Mouse (Mus musculus) embryo, embryonic 10 days (tissue): ENCODE data around the gene Stil.

ENCODE experiments used
- DNase-seq: peaks from one replicate; pipeline ENCODE4 v3.0.0-alpha.2; 2015; ENCODE audit warnings: low spot score

Stil gene

GRCm38 (mm10) chr4:115051245-115051644 is 51.3 kb downstream of the Stil start:
- DNase-seq = no peak

DNA sequence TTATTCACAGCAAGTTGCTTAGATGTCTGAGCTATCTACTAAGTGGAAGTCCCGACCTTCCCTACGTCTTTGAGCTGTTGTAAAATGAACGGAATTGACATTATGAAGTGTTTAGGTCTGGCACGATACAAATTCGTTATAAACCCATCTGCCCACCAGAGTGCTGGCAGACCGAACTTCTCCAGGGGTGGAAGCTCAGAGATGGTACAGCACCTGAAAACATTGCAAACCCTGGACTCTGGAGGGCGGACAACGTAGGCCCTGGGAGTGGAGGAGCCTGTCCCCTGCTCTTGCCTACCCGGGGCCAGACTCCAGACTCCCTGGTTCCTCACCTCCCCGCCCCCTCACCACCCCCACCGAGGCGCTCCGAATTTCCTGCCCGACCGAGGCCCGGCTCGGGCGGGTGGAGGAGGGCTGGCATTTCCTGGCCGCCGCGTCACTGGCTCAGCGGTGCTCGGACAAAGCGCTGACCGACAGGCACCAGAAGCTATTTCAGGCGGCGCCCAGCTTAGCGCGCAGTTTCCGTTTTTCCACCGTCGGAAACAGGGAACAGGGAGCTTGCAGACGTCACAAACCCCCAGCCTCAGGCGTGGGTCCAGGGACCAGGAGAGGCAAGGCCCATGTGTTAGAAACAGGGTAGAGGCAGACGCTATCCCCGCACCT is 52.5 kb downstream of the Stil start:
- peak; percentile 78 for DNase-seq

GRCm38 (mm10) chr4:115055044-115055443 is 55.1 kb downstream of the Stil start:
- DNase-seq = no peak

DNA sequence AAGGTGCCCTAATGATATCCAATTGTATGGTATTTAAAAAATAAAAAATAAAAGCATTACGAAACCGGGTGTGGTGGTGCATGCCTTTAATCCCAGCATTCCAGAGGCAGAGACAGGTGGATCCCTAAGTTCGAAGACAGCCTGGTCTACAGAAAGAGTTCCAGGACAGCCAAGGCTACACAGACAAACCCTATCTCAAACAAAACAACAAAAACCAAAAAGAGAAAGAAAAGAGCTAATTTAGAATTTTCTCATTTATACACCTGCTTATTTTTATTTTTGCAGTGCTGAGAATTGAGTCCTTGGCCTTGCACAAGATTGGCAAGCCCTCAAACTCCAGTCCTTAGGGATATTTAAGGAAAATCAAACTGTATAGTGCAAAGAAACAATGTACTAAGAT is 55.7 kb downstream of the Stil start:
- DNase-seq = no peak

DNA sequence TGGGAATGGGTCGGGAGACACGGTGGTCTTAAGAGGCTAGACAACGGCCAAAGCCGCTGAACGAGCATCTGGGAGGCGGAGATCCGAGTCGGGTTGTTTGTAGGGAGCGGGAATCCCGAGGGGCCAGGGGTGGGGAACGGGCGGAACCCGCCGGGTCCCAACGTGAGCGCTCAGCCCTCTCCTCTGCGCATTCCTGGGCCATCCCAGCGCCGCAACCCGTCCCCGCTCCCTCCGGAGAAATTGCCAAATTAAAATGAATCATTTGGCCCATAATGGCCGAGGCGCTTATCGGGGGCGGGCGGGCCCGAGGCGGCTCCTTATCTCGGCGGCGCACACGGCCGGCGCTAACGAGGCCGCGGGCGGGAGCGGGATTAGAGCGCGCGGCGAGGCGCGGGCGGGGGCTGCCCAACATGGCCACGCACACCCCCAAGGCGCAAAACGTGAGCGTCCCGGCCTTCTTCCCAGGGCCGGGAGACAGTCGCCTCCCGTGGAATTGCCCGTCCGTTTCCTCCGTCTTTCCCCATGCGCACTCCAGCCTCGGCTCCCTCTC is 56.5 kb downstream of the Stil start, which contains the start of gene Tal1:
Gene Tal1, plus strand, starts transcription at position 56 of the 550 bp plus-strand sequence.
- DNase-seq = peak; percentile 62

GRCm38 (mm10) chr4:115056921-115057673 is 57.1 kb downstream of the Stil start:
- DNase-seq = peak; percentile 65

DNA sequence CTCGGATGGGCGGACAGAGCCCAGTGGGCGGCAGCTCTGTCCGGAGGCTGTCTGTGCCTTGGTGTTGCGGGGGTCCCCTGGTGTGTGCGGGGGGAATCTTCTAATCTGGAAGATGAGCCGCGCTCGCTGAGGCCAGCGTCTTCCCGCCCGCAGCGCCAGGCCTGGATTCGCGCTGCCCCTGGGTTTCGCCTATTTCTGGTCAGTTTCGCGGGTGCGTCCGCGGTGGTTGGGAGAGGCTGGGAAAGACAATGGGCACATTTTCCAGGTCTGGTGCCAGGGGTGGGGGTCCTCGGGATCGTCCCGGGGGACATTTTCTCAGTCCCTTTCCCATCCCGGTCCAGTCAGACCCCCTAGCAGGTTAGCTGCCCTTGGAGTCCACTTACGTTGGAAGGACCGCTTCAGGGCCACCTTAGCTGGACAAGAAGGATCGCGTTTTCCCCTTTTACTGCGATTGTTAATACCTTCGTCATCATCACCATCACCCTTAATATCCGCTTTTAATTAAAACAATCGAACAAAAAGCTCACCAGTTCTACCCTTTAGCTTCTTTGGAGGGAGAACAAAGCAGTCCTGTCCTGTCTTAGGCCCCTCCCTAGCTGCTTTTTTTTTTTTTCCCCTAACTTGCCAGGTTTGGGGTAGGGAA is 57.8 kb downstream of the Stil start:
- DNase-seq = peak; percentile 44

DNA sequence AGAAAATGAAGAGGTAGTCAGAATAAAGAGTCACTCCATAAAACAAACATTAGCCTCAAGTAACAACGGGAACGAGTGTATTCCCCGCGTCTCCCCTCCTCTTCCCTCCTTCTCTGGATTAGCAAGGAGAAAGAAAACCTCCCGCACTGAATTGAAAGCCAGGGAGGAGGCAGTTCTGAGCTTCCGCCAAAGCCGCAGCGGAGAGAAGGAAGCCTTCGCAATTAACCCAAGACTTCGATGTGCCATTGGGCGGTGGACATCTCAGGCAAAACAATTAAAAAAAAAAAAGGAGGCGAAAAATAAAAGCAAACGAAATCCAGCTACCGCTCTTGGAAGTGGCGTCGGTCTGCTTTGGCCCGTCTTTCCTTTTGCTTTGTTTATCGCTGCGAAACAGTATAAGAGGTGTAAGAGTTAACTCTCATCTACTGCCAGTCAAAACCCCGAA is 58.4 kb downstream of the Stil start:
- no peak for DNase-seq

GRCm38 (mm10) chr4:115058871-115059590 is 59.1 kb downstream of the Stil start:
- DNase-seq = no peak

- DNase-seq = peak; percentile 30
Observed at GRCm38 (mm10) chr4:115059871-115060270, 59.9 kb downstream of the Stil start.

DNA sequence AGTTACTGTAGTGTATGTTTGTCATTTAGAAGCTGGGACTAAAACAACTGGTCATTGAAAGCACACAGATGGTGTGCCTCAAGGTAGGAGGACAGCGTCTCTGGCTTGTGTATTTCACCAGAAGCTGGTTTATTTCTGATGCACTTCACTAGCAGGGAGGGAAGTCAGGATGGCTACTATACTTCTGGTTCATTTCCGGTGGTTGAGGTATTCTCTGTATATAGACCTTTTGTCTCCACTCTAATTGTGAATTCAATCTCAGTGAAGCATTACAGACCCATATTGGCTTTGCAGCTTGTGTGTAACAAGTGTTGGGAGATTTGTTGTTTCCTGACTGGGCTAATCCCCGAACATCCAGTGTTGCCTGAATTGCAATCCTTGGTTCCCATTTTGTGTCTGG is 60.8 kb downstream of the Stil start:
- DNase-seq = no peak

- no peak for DNase-seq
Observed at GRCm38 (mm10) chr4:115062540-115062874, 62.5 kb downstream of the Stil start.

GRCm38 (mm10) chr4:115062875-115063517 is 63.0 kb downstream of the Stil start:
- DNase-seq = peak; percentile 59

DNA sequence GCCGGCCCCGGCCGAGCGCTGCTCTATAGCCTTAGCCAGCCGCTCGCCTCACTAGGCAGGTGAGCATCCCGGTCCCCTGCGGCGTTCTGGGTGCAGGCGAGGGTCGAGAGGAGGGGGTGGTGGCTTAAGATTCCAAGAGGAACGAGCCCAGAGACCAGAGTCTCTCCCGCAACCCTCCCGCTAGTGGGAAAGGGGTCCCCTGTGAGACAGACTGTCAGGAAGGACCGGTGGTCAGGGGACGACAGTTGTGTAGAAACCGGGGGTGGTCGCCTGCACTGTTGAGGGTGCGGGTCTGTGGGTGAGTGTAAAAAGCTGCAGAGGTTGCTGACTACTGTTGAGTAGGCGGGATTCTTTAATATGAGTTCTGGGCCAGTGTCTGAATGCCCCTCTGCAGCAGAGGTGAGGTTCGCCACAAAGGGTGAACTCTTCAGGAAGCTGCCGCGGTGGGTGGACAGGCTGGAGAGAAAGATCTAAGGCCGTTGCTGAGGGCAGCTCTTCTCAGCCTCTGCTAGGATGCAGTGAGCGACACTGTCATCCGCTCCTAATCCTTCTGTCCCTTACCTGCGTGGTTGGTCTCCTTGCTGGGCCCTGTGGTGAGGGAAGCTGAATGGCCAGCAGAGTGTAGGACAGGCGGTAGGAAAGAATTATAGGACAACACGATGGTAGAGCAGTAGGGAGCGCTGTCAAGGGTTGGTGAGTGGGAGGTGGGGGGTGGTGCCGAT is 63.7 kb downstream of the Stil start:
- peak; percentile 16 for DNase-seq

DNA sequence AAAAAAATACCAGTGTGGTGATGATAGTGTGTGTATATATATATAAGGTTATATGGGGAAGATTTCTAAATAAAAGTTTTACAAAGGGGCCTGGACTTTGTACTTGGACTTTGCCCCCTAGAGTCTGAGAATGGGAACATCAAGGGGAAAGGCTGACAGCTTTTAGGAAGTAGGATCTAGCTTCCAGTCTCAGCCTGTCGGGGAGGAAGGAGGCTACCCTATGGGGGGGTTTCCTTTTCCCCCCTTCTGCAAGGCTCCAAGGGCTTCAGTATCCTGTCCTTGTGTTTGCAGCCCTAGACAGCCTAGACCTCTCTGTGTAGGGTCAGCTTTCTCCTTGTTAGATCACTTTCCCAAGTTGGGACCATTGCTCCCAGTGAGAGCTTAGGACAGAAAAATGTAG is 71.7 kb downstream of the Stil start:
- DNase-seq = no peak

DNA sequence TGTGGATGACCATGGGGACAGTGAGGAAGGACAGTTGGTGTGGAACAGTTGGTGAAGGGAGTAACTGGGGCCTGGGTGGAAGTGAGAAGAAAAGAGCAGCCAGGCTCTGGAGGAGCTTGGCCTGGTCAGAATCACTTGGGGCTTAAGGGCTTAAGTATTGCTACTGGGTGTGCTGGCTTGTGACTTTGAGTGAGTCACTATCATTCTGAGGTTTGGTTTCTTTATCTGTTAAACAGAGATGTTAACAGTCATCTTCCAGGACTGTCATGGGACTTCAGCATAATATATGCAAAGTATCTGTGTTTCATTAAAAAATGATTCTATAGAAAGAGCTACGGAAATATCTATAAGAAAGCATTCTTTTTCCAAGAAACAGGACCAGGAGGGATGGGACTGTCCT is 74.8 kb downstream of the Stil start:
- no peak for DNase-seq

DNA sequence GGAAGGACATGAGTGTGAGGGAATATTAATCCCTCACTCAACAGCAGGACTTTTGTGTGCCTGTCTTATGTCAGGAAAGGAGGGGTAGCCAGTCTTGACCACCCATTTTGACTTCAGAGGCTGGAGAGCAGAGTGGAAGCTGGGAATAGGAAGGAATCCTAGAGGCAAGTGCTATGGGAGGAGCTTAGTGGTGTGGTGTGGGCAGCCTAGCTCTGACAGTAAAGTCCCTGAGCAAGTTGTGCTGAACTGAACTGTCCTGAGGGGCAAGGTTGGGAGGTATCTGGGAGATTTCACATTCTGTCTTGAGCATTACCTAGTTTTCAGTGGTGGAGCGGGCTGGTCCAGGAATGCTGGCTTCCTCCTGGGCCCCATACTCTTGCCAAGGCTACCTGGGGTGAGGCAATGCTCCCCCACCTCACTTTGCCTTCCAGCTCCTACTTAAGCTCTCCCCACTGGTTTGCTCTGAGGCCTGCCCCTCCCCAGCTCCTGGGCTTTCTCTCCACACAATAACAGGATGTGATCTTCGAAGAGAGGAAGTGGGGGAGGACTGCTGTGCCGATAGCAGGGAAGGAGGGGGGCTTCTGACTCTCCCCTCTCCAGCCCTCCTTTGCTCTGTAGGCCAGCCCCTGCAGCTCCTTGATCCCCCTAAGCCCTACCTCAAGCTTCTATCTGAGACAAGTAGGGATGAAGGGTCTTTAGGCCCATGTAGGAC is 75.4 kb downstream of the Stil start:
- no peak for DNase-seq

DNA sequence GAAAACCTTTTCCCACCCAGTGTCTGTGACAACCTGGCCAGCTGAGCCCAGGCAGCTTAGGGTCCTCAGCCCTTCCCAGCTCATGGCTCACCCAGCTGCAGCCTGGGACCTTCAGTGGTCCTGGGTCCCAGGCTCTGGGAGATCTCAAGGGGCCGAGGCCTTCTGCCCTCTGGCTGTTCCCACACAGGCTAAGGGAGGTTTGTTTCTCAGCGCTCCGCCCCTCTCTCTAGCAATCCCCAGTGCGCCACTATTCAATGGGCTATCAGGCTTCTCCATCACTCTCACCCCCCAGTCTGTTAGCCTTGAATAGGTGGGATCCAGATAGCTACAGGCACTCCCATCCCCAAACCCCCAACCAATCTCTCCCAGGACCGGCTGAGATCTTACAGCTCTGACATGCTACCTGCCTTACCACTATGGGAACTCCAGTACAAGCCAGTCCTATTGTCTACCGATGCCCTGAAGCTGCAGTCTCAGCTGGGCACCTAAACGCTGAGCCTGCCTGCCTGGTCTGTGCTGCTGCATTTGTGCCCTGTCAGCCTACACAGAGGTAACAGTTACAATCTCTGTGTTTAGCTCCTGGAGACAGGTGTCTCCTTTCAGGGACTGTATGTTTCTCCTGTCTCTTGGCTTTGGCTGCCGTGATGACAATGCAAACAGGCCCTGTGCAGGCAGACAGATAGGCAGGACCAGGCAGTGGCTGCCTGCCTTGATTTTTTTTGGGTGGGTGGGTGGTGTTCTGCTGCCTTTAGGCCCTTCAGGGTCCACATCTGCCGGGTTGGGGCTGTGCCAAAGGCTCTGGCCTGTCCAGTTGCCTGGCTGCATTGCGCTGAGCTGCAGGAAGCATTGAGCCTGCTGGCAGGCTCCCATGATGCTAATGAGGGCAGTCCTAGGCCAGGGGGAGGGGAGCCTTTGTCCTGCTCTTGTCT is 79.2 kb downstream of the Stil start:
- peak; percentile 79 for DNase-seq

DNA sequence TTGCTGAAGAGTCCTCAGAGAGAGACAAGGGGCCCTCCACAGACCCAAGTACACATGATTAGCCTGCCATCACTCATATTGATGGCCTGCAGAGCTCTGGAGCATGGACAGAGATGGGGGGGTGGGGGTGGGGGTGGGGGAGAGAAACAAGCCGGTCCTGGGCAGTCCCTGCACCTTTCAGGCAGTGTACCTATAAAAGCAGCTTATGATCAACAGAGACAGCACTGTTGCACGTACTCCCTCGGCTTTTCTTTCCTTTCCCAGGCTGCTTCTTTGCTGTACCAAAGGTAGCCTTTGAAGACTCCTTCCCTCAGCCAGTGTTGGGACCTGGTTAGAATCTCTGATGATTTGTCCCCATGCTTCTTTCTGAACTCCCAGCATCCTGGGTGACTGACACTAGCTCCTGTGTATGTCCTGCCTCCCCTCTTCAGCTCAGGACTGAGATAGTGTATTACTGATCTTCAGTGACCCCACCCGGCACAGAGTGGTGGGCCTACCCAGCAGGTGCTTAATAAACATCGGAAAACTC is 79.9 kb downstream of the Stil start:
- no peak for DNase-seq
